Mouse (Mus musculus) MEL (cell line): Measurements from ENCODE around the gene Shmt2. TPM values are rescaled to one million over a fixed set of nuclear protein-coding genes. Genes with fewer than 3 reads are reported as not detected.

ENCODE experiments used
- DNase-seq: peaks from one replicate; pipeline ENCODE4 v3.0.0; 2011; ENCODE audit warnings: low read depth, low spot score
- H3K27ac ChIP-seq: 2 replicates; pipeline ENCODE4 v1.5.1; 2012; ENCODE audit warnings: low read depth, mild to moderate bottlenecking, control low read depth, low read length, moderate library complexity; ENCODE audit not compliant: control insufficient read depth
- H3K27me3 ChIP-seq, 2 experiments: fragments of 150-350 bp in 1 of 2; sonication (generic) in 1 of 2; 2 replicates each; pipeline ENCODE4 v1.6.1; 2012; ENCODE audit warnings: low read length in 2 of 2, mild to moderate bottlenecking in 2 of 2, improper control_type of control experiment in 1 of 2, moderate library complexity in 1 of 2; ENCODE audit not compliant: insufficient read depth in 2 of 2, control insufficient read depth in 1 of 2
- H3K36me3 ChIP-seq, 2 experiments: 2 replicates each; pipeline ENCODE4 v1.6.1; 2012 to 2014; ENCODE audit warnings: low read length in 2 of 2, improper control_type of control experiment in 1 of 2, inconsistent platforms in 1 of 2, mild to moderate bottlenecking in 1 of 2; ENCODE audit not compliant: insufficient read depth in 2 of 2, control insufficient read depth in 1 of 2
- H3K4me1 ChIP-seq, 2 experiments: fragments of 150-350 bp in 1 of 2; sonication (generic) in 1 of 2; 2 replicates each; pipeline ENCODE4 v1.6.1; 2012; ENCODE audit warnings: low read length in 2 of 2, improper control_type of control experiment in 1 of 2, mild to moderate bottlenecking in 1 of 2; ENCODE audit not compliant: insufficient read depth in 2 of 2, control insufficient read depth in 1 of 2
- H3K4me3 ChIP-seq, 2 experiments: fragments of 150-350 bp in 1 of 2; sonication (generic) in 1 of 2; 2 replicates each; pipeline ENCODE4 v1.5.1; 2012; ENCODE audit warnings: low read depth in 2 of 2, low read length in 2 of 2, mild to moderate bottlenecking in 2 of 2, moderate library complexity in 2 of 2, control low read depth in 1 of 2, improper control_type of control experiment in 1 of 2; ENCODE audit not compliant: control insufficient read depth in 1 of 2, insufficient read depth in 1 of 2
- H3K79me2 ChIP-seq: 2 replicates; pipeline ENCODE4 v1.6.1; 2012; ENCODE audit warnings: mild to moderate bottlenecking, low read length, moderate library complexity; ENCODE audit not compliant: control insufficient read depth, poor library complexity, insufficient read depth
- H3K9ac ChIP-seq: 2 replicates; pipeline ENCODE4 v1.6.1; 2012; ENCODE audit warnings: low read depth, mild to moderate bottlenecking, control low read depth, low read length, moderate library complexity; ENCODE audit not compliant: control insufficient read depth, poor library complexity, severe bottlenecking
- H3K9me3 ChIP-seq: fragments of 150-350 bp; sonication (generic); replicated peaks from 2 replicates; pipeline ENCODE4 v1.6.1; 2012; ENCODE audit warnings: mild to moderate bottlenecking, low read length, improper control_type of control experiment, moderate library complexity; ENCODE audit not compliant: insufficient read depth
- CTCF ChIP-seq, 3 experiments: IDR thresholded peaks in 2 of 3; conservative IDR thresholded peaks in 1 of 3; 2 replicates each; pipeline ENCODE4 v1.5.1; 2011 to 2012; ENCODE audit warnings: low read length in 3 of 3, low read depth in 2 of 3, mild to moderate bottlenecking in 2 of 3, improper control_type of control experiment in 1 of 3, inconsistent platforms in 1 of 3, mixed read lengths in 1 of 3, moderate library complexity in 1 of 3; ENCODE audit not compliant: control insufficient read depth in 1 of 3, insufficient read depth in 1 of 3, poor library complexity in 1 of 3, severe bottlenecking in 1 of 3
- ETS1 ChIP-seq: IDR thresholded peaks from 2 replicates; pipeline ENCODE4 v1.6.1; 2012; ENCODE audit warnings: low read depth, mild to moderate bottlenecking, inconsistent platforms, low read length, improper control_type of control experiment, moderate library complexity
- GABPA ChIP-seq: IDR thresholded peaks from 2 replicates; pipeline ENCODE4 v1.6.1; 2012; ENCODE audit warnings: low read depth, mild to moderate bottlenecking, inconsistent platforms, low read length, improper control_type of control experiment, moderate library complexity
- KAT2A ChIP-seq: conservative IDR thresholded peaks from 2 replicates; pipeline ENCODE4 v1.6.1; 2012; ENCODE audit warnings: low read depth, low read length, improper control_type of control experiment, inconsistent platforms
- MAX ChIP-seq: IDR thresholded peaks from 2 replicates; pipeline ENCODE4 v1.6.1; 2011; ENCODE audit warnings: low read length, improper control_type of control experiment
- MAZ ChIP-seq: IDR thresholded peaks from 2 replicates; pipeline ENCODE4 v1.6.1; 2012; ENCODE audit warnings: low read depth, mild to moderate bottlenecking, inconsistent platforms, low read length, improper control_type of control experiment
- MYB ChIP-seq: IDR thresholded peaks from 2 replicates; pipeline ENCODE4 v1.6.1; 2011; ENCODE audit warnings: mild to moderate bottlenecking, low read depth, low read length, improper control_type of control experiment
- RAD21 ChIP-seq: IDR thresholded peaks from 2 replicates; pipeline ENCODE4 v1.6.1; 2011; ENCODE audit warnings: mild to moderate bottlenecking, low read depth, low read length, improper control_type of control experiment
- SIN3A ChIP-seq: IDR thresholded peaks from 2 replicates; pipeline ENCODE4 v1.6.1; 2012; ENCODE audit warnings: low read length, improper control_type of control experiment, inconsistent platforms
- SMC3 ChIP-seq: IDR thresholded peaks from 2 replicates; pipeline ENCODE4 v1.6.1; 2011; ENCODE audit warnings: low read depth, low read length, improper control_type of control experiment
- ZC3H11A ChIP-seq: IDR thresholded peaks from 2 replicates; pipeline ENCODE4 v1.6.1; 2012; ENCODE audit warnings: low read depth, mild to moderate bottlenecking, inconsistent platforms, low read length, improper control_type of control experiment
- polyA plus RNA-seq, 2 experiments: library from polyadenylated mRNA; stranded (reverse) in 1 of 2; unstranded in 1 of 2; fragments of >175 nt in 1 of 2; fragments of >200 nt in 1 of 2; gene quantifications; 2 replicates each; pipeline versions ENCODE4 v1.2.1 to v1.2.4; 2012; ENCODE audit warnings: low replicate concordance in 2 of 2, low read depth in 1 of 2; ENCODE audit not compliant: insufficient read length in 2 of 2, insufficient read depth in 1 of 2, missing spikeins in 1 of 2
- total RNA-seq: library from RNA; depleted of rRNA; stranded (reverse); fragments of 300-350 nt; gene quantifications from 2 replicates; pipeline ENCODE4 v1.2.3, GENCODE M21; 2012

Gene Shmt2
- total and polyA plus RNA-seq, 3 experiments, result 242 to 582 (median 263) TPM

- Histone ChIP-seq H3K9ac (no peak overlapping the region), H3K9me3 (no peaks in the 10 kb centered on the region), H3K4me1 (peaks cover 0 to 20% of the 10 kb centered on the region in 2 experiments; a peak in 2 of 4 replicates), H3K27me3 (no peaks in the 10 kb centered on the region), H3K4me3 (peak overlapping the region in 1 of 2 experiments; percentile 30; a peak in 1 of 4 replicates), H3K36me3 (peaks cover 0 to 2% of the 10 kb centered on the region in 2 experiments; a peak in 2 of 4 replicates), H3K79me2 (no peaks in the 10 kb centered on the region; the same call in 1 of the 2 replicates), H3K27ac (no peak overlapping the region)
- peak; percentile 33 for DNase-seq
- TF ChIP-seq SIN3A (peak; percentile 16; the same call in 1 of the 2 replicates), ETS1 (no peak)
Observed at GRCm38 (mm10) chr10:127509837-127510701, 12.2 kb downstream of the Shmt2 start.

DNA sequence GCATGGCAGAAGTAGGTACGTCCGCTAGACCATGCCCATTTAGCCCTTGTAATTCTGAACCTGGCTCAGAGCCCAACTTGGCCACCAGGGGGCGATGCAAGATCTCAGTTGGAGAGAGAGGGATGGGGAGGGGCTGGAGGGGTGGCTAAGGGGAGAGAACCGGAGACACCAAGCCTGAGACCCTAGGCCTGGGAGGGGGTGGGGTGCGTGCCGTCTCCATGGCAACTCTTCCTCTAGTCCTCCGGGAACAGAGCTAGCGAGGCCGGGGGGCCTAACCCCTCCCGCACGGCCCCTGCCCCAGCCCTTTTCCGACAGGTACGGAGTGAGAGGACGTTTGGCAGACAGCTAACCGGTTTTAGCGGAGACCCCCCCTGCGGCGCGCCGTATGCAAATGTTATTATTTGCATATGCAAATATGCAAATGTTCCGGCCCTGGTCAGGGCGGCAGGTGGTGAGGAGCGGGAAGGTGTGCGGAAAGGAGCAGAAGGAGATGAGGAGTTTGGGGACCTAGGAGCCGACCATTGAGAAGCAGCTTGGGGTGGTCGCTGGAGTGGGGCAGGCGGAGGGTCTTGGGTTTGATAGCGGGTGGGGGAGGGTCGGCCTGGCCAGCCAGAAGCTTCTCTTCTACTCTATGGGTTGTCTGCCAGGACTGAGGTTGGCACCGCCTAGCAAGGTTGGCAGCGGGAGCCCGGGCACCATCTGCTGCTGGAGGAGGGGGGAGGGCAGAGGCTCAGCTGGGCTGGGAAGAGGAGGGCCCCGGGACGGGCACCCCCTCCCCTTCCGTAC is 13.0 kb downstream of the Shmt2 start:
- no peaks in the 10 kb centered on the region; a peak in 2 of 4 replicates for H3K36me3 ChIP-seq
- peak; percentile 89 for DNase-seq
- H3K9me3 ChIP-seq, result no peaks in the 10 kb centered on the region
- TF ChIP-seq RAD21 (peak; percentile 71), ZC3H11A (peak; percentile 77), SMC3 (peak; percentile 75), MAZ (peak; percentile 93), GABPA (no peak), CTCF (IDR thresholded peaks at IDR 0.05 in 2 of 3, conservative IDR thresholded peaks at IDR 0.05 in 1 of 3; ENCODE audit: control insufficient read depth in 1 of 3, insufficient read depth in 1 of 3, low read depth in 2 of 3, low read length in 3 of 3, poor library complexity in 1 of 3, severe bottlenecking in 1 of 3) (peak; percentile 65 to 96 (median 91)), KAT2A (no peak), MYB (peak; percentile 77), SIN3A (peak; percentile 9; the same call in 1 of the 2 replicates), MAX (no peak)
- H3K9ac ChIP-seq, result peak overlapping the region; percentile 44; the same call in 1 of the 2 replicates
- peaks cover 0 to 13% of the 10 kb centered on the region in 2 experiments; a peak in 2 of 4 replicates for H3K4me1 ChIP-seq
- H3K79me2 ChIP-seq, result no peaks in the 10 kb centered on the region; the same call in 1 of the 2 replicates
- peak overlapping the region; percentile 38 to 43; a peak in 3 of 4 replicates for H3K4me3 ChIP-seq
- H3K27me3 ChIP-seq, result no peaks in the 10 kb centered on the region
- no peak overlapping the region for H3K27ac ChIP-seq
